Mouse (Mus musculus) neural tube, embryonic 12.5 days (tissue): ENCODE measurements around the gene Acsbg1. TPM values are rescaled to one million over a fixed set of nuclear protein-coding genes. Genes with fewer than 3 reads are reported as not detected.

Experiments used
- ATAC-seq: fragments of 200-750 bp; cut with Nextera tagmentation; 2 replicates; pipeline ENCODE4 v1.8.0; 2017; ENCODE audit warnings: low read depth, mild to moderate bottlenecking, moderate TSS enrichment, moderate library complexity; ENCODE audit not compliant: low FRiP score
- H3K27ac ChIP-seq: fragments of 300-500 bp; sonication (generic); 2 replicates; pipeline ENCODE4 v1.5.1; 2016
- H3K27me3 ChIP-seq: fragments of 300-500 bp; sonication (generic); replicated peaks from 2 replicates; pipeline ENCODE4 v1.6.1; 2016; ENCODE audit warnings: mild to moderate bottlenecking
- H3K36me3 ChIP-seq: fragments of 300-500 bp; sonication (generic); 2 replicates; pipeline ENCODE4 v1.6.1; 2016; ENCODE audit warnings: mild to moderate bottlenecking
- H3K4me1 ChIP-seq: fragments of 300-500 bp; sonication (generic); 2 replicates; pipeline ENCODE4 v1.6.1; 2016
- H3K4me2 ChIP-seq: fragments of 300-500 bp; sonication (generic); replicated peaks from 2 replicates; pipeline ENCODE4 v1.6.1; 2016; ENCODE audit warnings: mild to moderate bottlenecking
- H3K4me3 ChIP-seq: fragments of 300-500 bp; sonication (generic); 2 replicates; pipeline ENCODE4 v1.5.1; 2016
- H3K9ac ChIP-seq: fragments of 300-500 bp; sonication (generic); 2 replicates; pipeline ENCODE4 v1.6.1; 2016; ENCODE audit warnings: mild to moderate bottlenecking
- H3K9me3 ChIP-seq: fragments of 300-500 bp; sonication (generic); 2 replicates; pipeline ENCODE4 v1.6.1; 2016; ENCODE audit warnings: mild to moderate bottlenecking
- WGBS: fragments of 180-500 bp; shearing (Covaris S2); methylation state at CpG from one replicate; pipeline ENCODE4 v1.1.7; 2016; 5-methylcytosine and 5-hydroxymethylcytosine counted together
- microRNA-seq: library from miRNA; unstranded; fragments of <30 nt; microRNA quantifications from one replicate; pipeline ENCODE4, GENCODE M21; 2017
- polyA plus RNA-seq: library from polyadenylated mRNA; unstranded; fragments of >200 nt; fragmentation: Nextera tagmentation; extraction: Ambion mirVana; gene quantifications from 2 replicates; pipeline ENCODE4 v1.2.1, GENCODE M21; 2016

The Acsbg1 gene
- polyA plus RNA-seq, 1 experiment from 2014 or later, result 10.1 TPM

GRCm38 (mm10) chr9:54560831-54561601 is 100.7 kb downstream of the Acsbg1 start:
- Histone ChIP-seq H3K9me3 (no peaks in the 10 kb centered on the region), H3K4me1 (no peaks in the 10 kb centered on the region), H3K9ac (no peak overlapping the region), H3K27ac (no peak overlapping the region), H3K27me3 (no peaks in the 10 kb centered on the region), H3K4me2 (no peak overlapping the region), H3K4me3 (no peak overlapping the region), H3K36me3 (no peaks in the 10 kb centered on the region)
- ATAC-seq, result no peak; the same call in 1 of the 2 replicates
- WGBS, result 88% methylated on average over 8 of the region's 8 CpGs

- Histone ChIP-seq H3K27ac (no peak within 1 kb of the TSS), H3K4me3 (peak within 1 kb of the TSS; percentile 52), H3K9me3 (no peaks in the 10 kb centered on the region), H3K27me3 (no peaks in the 10 kb centered on the region), H3K4me1 (no peaks in the 10 kb centered on the region), H3K9ac (peak within 1 kb of the TSS; percentile 59), H3K36me3 (no peaks in the 10 kb centered on the region), H3K4me2 (peak within 1 kb of the TSS; percentile 74)
- WGBS, result 2% methylated on average over 54 of the region's 54 CpGs
- peak; percentile 98 for ATAC-seq
These were observed 101.7 kb downstream of the Acsbg1 start, which contains the start of gene Cib2 for GRCm38 (mm10) chr9:54559771-54560471. TSS of gene Cib2 (minus strand) at chr9:54560218.

GRCm38 (mm10) chr9:54558731-54559130 is 102.9 kb downstream of the Acsbg1 start:
- H3K9ac ChIP-seq, result no peak overlapping the region
- no peaks in the 10 kb centered on the region for H3K4me1 ChIP-seq
- no peaks in the 10 kb centered on the region for H3K9me3 ChIP-seq
- no peak overlapping the region for H3K4me3 ChIP-seq
- no peak overlapping the region for H3K4me2 ChIP-seq
- WGBS, result 84% methylated on average over 8 of the region's 8 CpGs
- no peak overlapping the region for H3K27ac ChIP-seq
- no peak for ATAC-seq
- no peaks in the 10 kb centered on the region for H3K27me3 ChIP-seq
- H3K36me3 ChIP-seq, result no peaks in the 10 kb centered on the region

- H3K36me3 ChIP-seq, result no peaks in the 10 kb centered on the region
- H3K4me1 ChIP-seq, result no peaks in the 10 kb centered on the region
- H3K9me3 ChIP-seq, result no peaks in the 10 kb centered on the region
- no peak overlapping the region for H3K9ac ChIP-seq
- no peaks in the 10 kb centered on the region for H3K27me3 ChIP-seq
- 68% methylated on average over 2 of the region's 2 CpGs for whole genome bisulfite sequencing
- no peak overlapping the region for H3K27ac ChIP-seq
- H3K4me3 ChIP-seq, result no peak overlapping the region
- H3K4me2 ChIP-seq, result no peak overlapping the region
- ATAC-seq, result no peak
These were observed 106.6 kb downstream of the Acsbg1 start for GRCm38 (mm10) chr9:54555044-54555443.

Small RNAs within 50 kb of the gene (microRNA-seq; reads per million reads assigned to microRNA genes)
- not detected for gene Mir5710

Other genes with a start within 250 kb of the Acsbg1 start
- 28.5 and 29.7 TPM in 2 replicates for gene Dmxl2, start 160.2 kb downstream of the Acsbg1 start, polyA plus RNA-seq
- not detected in 2 replicates for gene Sh2d7, start 122.9 kb downstream of the Acsbg1 start, polyA plus RNA-seq
- gene Cib2, start 101.7 kb downstream of the Acsbg1 start, polyA plus RNA-seq, result 28.3 and 28.4 TPM in 2 replicates
- 104 and 111 TPM in 2 replicates for gene Idh3a, start 75.5 kb downstream of the Acsbg1 start, polyA plus RNA-seq
- gene Dnaja4, start 37.0 kb upstream of the Acsbg1 start, polyA plus RNA-seq, result 4.3 and 4.6 TPM in 2 replicates
- 114 TPM in 2 replicates for gene Wdr61, start 72.6 kb upstream of the Acsbg1 start, polyA plus RNA-seq
- gene Crabp1, start 102.9 kb upstream of the Acsbg1 start, polyA plus RNA-seq, result 644 and 768 TPM in 2 replicates
- gene Ireb2, start 201.9 kb upstream of the Acsbg1 start, polyA plus RNA-seq, result 59.6 and 64.5 TPM in 2 replicates